Mouse (Mus musculus) cortical plate, adult 2 months (tissue): Measurements from ENCODE around the gene Pip5k1b.

ENCODE experiments used
- CTCF ChIP-seq: fragments of 200-500 bp; IDR thresholded peaks from 2 replicates; pipeline ENCODE4 v1.5.1; 2011; ENCODE audit warnings: mild to moderate bottlenecking, control low read depth, low read length; ENCODE audit not compliant: insufficient read depth; ENCODE audit errors: extremely low read depth
- POLR2A ChIP-seq: fragments of 200-500 bp; IDR thresholded peaks from 2 replicates; pipeline ENCODE4 v1.6.1; 2011; ENCODE audit warnings: mild to moderate bottlenecking, low read length, control low read depth; ENCODE audit not compliant: insufficient read depth; ENCODE audit errors: extremely low read depth

DNA sequence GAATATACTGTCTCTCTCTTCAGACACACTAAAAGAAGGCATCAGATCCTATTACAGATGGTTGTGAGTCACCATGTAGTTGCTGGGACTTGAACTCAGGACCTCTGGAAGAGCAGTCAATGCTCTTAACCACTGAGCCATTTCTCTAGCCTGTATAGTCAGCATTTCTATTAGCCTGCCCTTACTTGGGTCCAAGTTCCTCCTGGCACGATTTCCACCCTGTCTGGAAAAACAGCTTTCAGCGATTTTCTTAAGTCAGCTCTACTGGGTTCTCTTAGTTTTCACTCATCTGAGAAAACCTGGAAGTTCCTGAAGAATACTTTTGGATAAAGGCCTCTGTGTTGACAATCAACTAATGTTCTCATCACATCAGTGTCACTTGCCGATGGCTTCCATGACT is 56.4 kb downstream of the Pip5k1b start:
- TF ChIP-seq POLR2A: no peak
- no peak for TF ChIP-seq CTCF
